Mouse (Mus musculus) lung, adult 2 months (tissue): Measurements from ENCODE around the gene Cmss1.

Source experiments
- CTCF ChIP-seq: fragments of 200-500 bp; IDR thresholded peaks from 2 replicates; pipeline ENCODE4 v1.5.1; 2011; ENCODE audit warnings: mild to moderate bottlenecking, low read length, control low read depth; ENCODE audit not compliant: insufficient read depth
- POLR2A ChIP-seq: fragments of 200-500 bp; IDR thresholded peaks from 2 replicates; pipeline ENCODE4 v1.6.1; 2011; ENCODE audit warnings: low read depth, mild to moderate bottlenecking, control low read depth, low read length, borderline replicate concordance; ENCODE audit errors: extremely low read depth

DNA sequence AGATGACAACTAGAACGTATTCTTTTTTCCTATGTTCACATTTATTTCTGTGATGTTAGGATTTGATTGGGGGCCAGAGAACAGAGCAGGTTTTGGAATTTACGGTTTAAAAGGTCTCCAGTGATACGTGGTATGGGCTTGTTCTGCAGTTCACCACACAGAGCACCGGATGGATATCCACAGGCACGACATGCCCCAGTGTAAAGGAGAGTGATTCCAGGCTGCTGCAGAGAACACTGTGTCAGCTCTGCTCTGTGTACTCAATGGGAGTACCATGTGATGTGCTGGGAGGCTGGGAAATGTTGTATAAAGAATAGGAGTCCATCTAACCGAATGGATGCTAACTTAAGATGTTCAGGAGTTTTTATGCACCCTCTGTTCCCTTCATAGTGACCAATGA is 252.7 kb downstream of the Cmss1 start:
- TF ChIP-seq CTCF (no peak), POLR2A (no peak)
